In the genomic region with DNA sequence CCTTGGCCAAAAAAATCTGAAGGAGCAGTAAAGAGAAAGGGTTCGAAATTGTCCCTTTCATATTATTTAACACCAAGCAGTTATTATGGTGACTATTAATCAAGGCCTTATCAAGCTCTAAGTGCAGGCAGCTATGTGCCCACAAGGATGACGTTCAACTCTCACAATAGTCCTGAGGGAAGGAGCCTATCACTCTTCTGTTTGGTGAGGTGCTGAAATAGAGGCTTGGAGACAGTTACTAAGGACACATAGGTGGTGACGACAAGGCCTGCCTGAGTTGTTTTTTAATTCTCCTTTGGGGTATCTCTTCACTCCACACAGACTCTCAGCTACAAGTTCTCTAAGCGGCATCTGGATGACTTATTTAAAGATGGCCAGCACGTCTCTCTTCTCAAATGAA, we compare ENCODE assay signal across 14 mouse cellular contexts. TPM values are rescaled to one million over a fixed set of nuclear protein-coding genes. Genes with fewer than 3 reads are reported as not detected.
A peak's percentile ranks its signal among the peaks of the same experiment; 100 is the strongest.
DNase-seq lines count a peak whose midpoint lies in the region; ATAC-seq and TF ChIP-seq lines count a peak whose summit lies in the region.
"Had no signal": no experiment of that assay in that cellular context is flagged by ENCODE, and none has a peak within 500 bp of the region (broad histone marks: within the 10 kb centered on the region; RNA-seq: fewer than 3 reads in every experiment).

No protein-coding gene starts in this region.

- intact Hi-C loops in heart, adult 2 months (cut with DNase I) = no loop called here

- no peak for TF ChIP-seq EP300 in heart, adult 2 months (IDR thresholded peaks at IDR 0.05; ENCODE audit: insufficient read depth, low read depth, low read length)

- H3K4me1 ChIP-seq in heart, embryonic 10.5 days = peaks cover 34% of the 10 kb centered on the region
- H3K4me1 ChIP-seq in heart, adult 2 months (ENCODE audit: control insufficient read depth, insufficient read depth, low read length) = peaks cover 4% of the 10 kb centered on the region; the same call in 1 of the 2 replicates
- peaks cover 24 to 33% of the 10 kb centered on the region in 2 experiments for H3K4me1 ChIP-seq in heart, embryonic 14.5 days (ENCODE audit: control insufficient read depth in 2 of 2, insufficient read depth in 2 of 2, low read length in 2 of 2)
- H3K4me1 ChIP-seq: forebrain, embryonic 13.5 days had no signal

- no peaks in the 10 kb centered on the region for H3K9me3 ChIP-seq in heart, embryonic 10.5 days
- H3K9me3 ChIP-seq in heart, embryonic 14.5 days (ENCODE audit: control insufficient read depth, low read length) = no peaks in the 10 kb centered on the region
- H3K9me3 ChIP-seq: embryonic facial prominence, embryonic 12.5 days; forebrain, embryonic 13.5 days; hindbrain, embryonic 13.5 days had no signal

- H3K27me3 ChIP-seq in heart, embryonic 10.5 days (ENCODE audit: insufficient read depth, poor library complexity, severe bottlenecking) = no peaks in the 10 kb centered on the region
- H3K27me3 ChIP-seq in heart, adult 2 months (ENCODE audit: control insufficient read depth, insufficient read depth, low read length) = no peaks in the 10 kb centered on the region
- no peaks in the 10 kb centered on the region for H3K27me3 ChIP-seq in heart, embryonic 14.5 days (ENCODE audit: control insufficient read depth, insufficient read depth, low read length)
- H3K27me3 ChIP-seq: embryonic facial prominence, embryonic 12.5 days; forebrain, embryonic 13.5 days; hindbrain, embryonic 13.5 days had no signal

- no peaks in the 10 kb centered on the region for H3K36me3 ChIP-seq in heart, embryonic 10.5 days
- H3K36me3 ChIP-seq in heart, adult 2 months (ENCODE audit: control insufficient read depth, insufficient read depth, low read length) = no peaks in the 10 kb centered on the region
- no peaks in the 10 kb centered on the region for H3K36me3 ChIP-seq in heart, embryonic 14.5 days (ENCODE audit: control insufficient read depth, insufficient read depth, low read length)
- H3K36me3 ChIP-seq: embryonic facial prominence, embryonic 12.5 days; hindbrain, embryonic 13.5 days had no signal

- ATAC-seq in heart, embryonic 14.5 days (ENCODE audit: insufficient number of reproducible peaks, insufficient read depth, low FRiP score, low read depth) = peak; percentile 66; the same call in 1 of the 2 replicates
- ATAC-seq: forebrain, embryonic 13.5 days; forebrain, postnatal 0 days; hindbrain, postnatal 0 days had no signal

- TF ChIP-seq CTCF in heart, adult 2 months (IDR thresholded peaks at IDR 0.05) = no peak
- TF ChIP-seq CTCF in layer of hippocampus, adult 2 months (conservative IDR thresholded peaks at IDR 0.05) = no peak

- WGBS in heart, embryonic 10.5 days = 44% methylated on average over 5 of the region's 5 CpGs
- WGBS in heart, adult 2 months = 52% methylated on average over 5 of the region's 5 CpGs
- WGBS in heart, embryonic 14.5 days = 24% methylated on average over 5 of the region's 5 CpGs

- no peak overlapping the region for H3K4me3 ChIP-seq in heart, embryonic 10.5 days
- H3K4me3 ChIP-seq in heart, adult 2 months = no peak overlapping the region
- no peak overlapping the region for H3K4me3 ChIP-seq in heart, embryonic 14.5 days (ENCODE audit: control insufficient read depth in 1 of 2, insufficient read depth in 1 of 2, low read depth in 1 of 2, low read length in 2 of 2)
- no peak overlapping the region for H3K4me3 ChIP-seq in layer of hippocampus, adult 2 months
- H3K4me3 ChIP-seq: embryonic facial prominence, embryonic 12.5 days; forebrain, embryonic 13.5 days; hindbrain, embryonic 13.5 days had no signal

- peak overlapping the region; percentile 47 for H3K27ac ChIP-seq in heart, embryonic 10.5 days
- H3K27ac ChIP-seq in heart, adult 2 months = no peak overlapping the region
- peak overlapping the region; percentile 65 to 69 for H3K27ac ChIP-seq in heart, embryonic 14.5 days (replicated peaks in 1 of 2; ENCODE audit: control insufficient read depth in 1 of 2, insufficient read depth in 1 of 2, low read depth in 2 of 2, low read length in 2 of 2)
- H3K27ac ChIP-seq in layer of hippocampus, adult 2 months = peak overlapping the region; percentile 74; the same call in 1 of the 2 replicates
- H3K27ac ChIP-seq: embryonic facial prominence, embryonic 12.5 days; forebrain, embryonic 13.5 days; hindbrain, embryonic 13.5 days; hindbrain, postnatal 0 days had no signal

- H3K9ac ChIP-seq in heart, adult 2 months (ENCODE audit: low read depth, low read length) = no peak overlapping the region
- no peak overlapping the region for H3K9ac ChIP-seq in heart, embryonic 14.5 days (ENCODE audit: low read length)
- H3K9ac ChIP-seq: embryonic facial prominence, embryonic 12.5 days; forebrain, embryonic 13.5 days; forebrain, postnatal 0 days; hindbrain, embryonic 13.5 days had no signal

- H3K79me2 ChIP-seq in heart, adult 2 months (replicated peaks; ENCODE audit: control insufficient read depth, insufficient read depth, low read length) = no peaks in the 10 kb centered on the region

- TF ChIP-seq POLR2A in heart, adult 2 months (IDR thresholded peaks at IDR 0.05; ENCODE audit: insufficient read depth, low read depth, low read length) = no peak

- DNase-seq in heart, embryonic 10.5 days (ENCODE audit: low spot score) = no peak
- DNase-seq in heart, adult 2 months = no peak
- no peak for DNase-seq in heart, adult 8-10 months (ENCODE audit: low spot score)
- DNase-seq in layer of hippocampus, adult 2 months (ENCODE audit: low spot score in 2 of 2) = no peak
- DNase-seq in layer of hippocampus, postnatal 25 days (ENCODE audit: extremely low spot score in 1 of 2, low spot score in 1 of 2) = no peak
- no peak for DNase-seq in cerebellum, postnatal 14 days
- DNase-seq: forebrain, postnatal 0 days; gastrocnemius, postnatal 14 days; kidney, adult 11 months had no signal

- H3K4me2 ChIP-seq in heart, embryonic 14.5 days (ENCODE audit: low read length) = 0 out of 2 replicates have a peak overlapping the region, but pooled peaks have one; percentile 17
- H3K4me2 ChIP-seq: embryonic facial prominence, embryonic 12.5 days; forebrain, embryonic 13.5 days; hindbrain, embryonic 13.5 days had no signal

RNA-seq across cellular contexts. Expression of gene Etv5, which starts 55.7 kb away (rescaled TPM):
- polyA plus RNA-seq in heart, embryonic 10.5 days (2016; fragmentation: Nextera tagmentation; extraction: Ambion mirVana) = 30.7 and 35.1 TPM in 2 replicates
- total RNA-seq in heart, adult 2 months (2021) = 1 to 10 TPM; 6.9 to 10.0 TPM
- polyA plus RNA-seq in heart, adult 2 months (2012; rRNA removed) = 12.0 and 12.9 TPM in 2 replicates
- 14.3 and 15.6 TPM in 2 replicates for polyA plus RNA-seq in heart, embryonic 14.5 days (2014; fragmentation: Nextera tagmentation; extraction: Ambion mirVana)
- total RNA-seq in heart, adult 8-10 months (2022) = 1 to 10 TPM; 8.8 to 9.8 (median 9.3) TPM
- 10 to 100 TPM; 44.8 to 45.4 TPM for total RNA-seq in layer of hippocampus, adult 2 months (2021)
- 10 to 100 TPM; 51.4 to 56.1 TPM for total RNA-seq in layer of hippocampus, postnatal 25 days (2021)

Comparison
In these comparisons a context has a peak if more than half of its experiments do, and no peak if none do; other contexts are left out.
1. RNA of gene Etv5, which starts 55.7 kb away (total RNA-seq): 51.4 to 56.1 TPM in layer of hippocampus, postnatal 25 days and 44.8 to 45.4 TPM in layer of hippocampus, adult 2 months; 6.9 to 10.0 TPM in heart, adult 2 months and 8.8 to 9.8 TPM in heart, adult 8-10 months; every median in the first group is over 4 times any median in the second.